Mouse (Mus musculus) layer of hippocampus, adult 8-10 months (tissue): ENCODE data around the gene Chil5. TPM values are rescaled to one million over a fixed set of nuclear protein-coding genes. Genes with fewer than 3 reads are reported as not detected.

Experiments
- total RNA-seq, 4 experiments: library from RNA; stranded (reverse); gene quantifications; 2 replicates each; pipeline ENCODE4 v1.2.4; 2022

Chil5 gene
- total RNA-seq, 4 experiments from 2014 or later, result not detected

Other genes with a start within 250 kb of the Chil5 start
- gene Rap1a, start 231.5 kb downstream of the Chil5 start, total RNA-seq, result 100 to 1,000 TPM in 1 of 4 experiments, 10 to 100 TPM in 3; 80.2 to 101 (median 89.7) TPM
- gene Adora3, start 162.0 kb downstream of the Chil5 start, total RNA-seq, result 1 to 10 TPM in 3 of 4 experiments, under 1 TPM in 1; 0.89 to 3.8 (median 2.5) TPM
- under 1 TPM; 0.41 to 0.78 (median 0.63) TPM for gene Tmigd3, start 161.9 kb downstream of the Chil5 start, total RNA-seq
- 1 to 10 TPM in 3 of 4 experiments, under 1 TPM in 1; 0.47 to 2.4 (median 1.5) TPM for gene I830077J02Rik, start 100.2 kb downstream of the Chil5 start, total RNA-seq
- 10 to 100 TPM; 43.3 to 55.6 (median 52.0) TPM for gene Wdr77, start 73.4 kb downstream of the Chil5 start, total RNA-seq
- 100 to 1,000 TPM; 237 to 261 (median 249) TPM for gene Atp5f1, start 72.7 kb downstream of the Chil5 start, total RNA-seq
- 1 to 10 TPM; 2.7 to 5.4 (median 4.1) TPM for gene Ovgp1, start 59.1 kb downstream of the Chil5 start, total RNA-seq
- 1 to 10 TPM in 2 of 4 experiments, under 1 TPM in 2; 0.55 to 1.1 (median 0.81) TPM for gene Pifo, start 18.2 kb downstream of the Chil5 start, total RNA-seq
- gene Chia1, start 80.4 kb upstream of the Chil5 start, total RNA-seq, result 1 to 10 TPM in 1 of 4 experiments, under 1 TPM in 3; 0.64 to 2.0 (median 0.80) TPM
- not detected for gene Chil3, start 134.8 kb upstream of the Chil5 start, total RNA-seq
- gene Chil4, start 186.7 kb upstream of the Chil5 start, total RNA-seq, result not detected